Mouse (Mus musculus): ENCODE data around the gene Olfr1205.

Gene Olfr1205

GRCm38 (mm10) chr2:88829437-88829836 lies at the start of gene Olfr1205:
Gene Olfr1205 (plus strand): TSS chr2:88829737.
- in situ Hi-C loops (cut with MboI; ENCODE audit: low pct_unique_long_range_greater_than_20kb in 1 of 2, low sequenced_read_pairs in 2 of 2, unreplicated experiment in 1 of 2): no loop called here

GRCm38 (mm10) chr2:88792736-88793135 lies 36.8 kb upstream of the Olfr1205 start, which contains the start of gene Olfr1201:
Gene Olfr1201 (plus strand): TSS chr2:88793036.
- in situ Hi-C loops (cut with MboI; ENCODE audit: low pct_unique_long_range_greater_than_20kb in 1 of 2, low sequenced_read_pairs in 2 of 2, unreplicated experiment in 1 of 2): no loop called here

DNA sequence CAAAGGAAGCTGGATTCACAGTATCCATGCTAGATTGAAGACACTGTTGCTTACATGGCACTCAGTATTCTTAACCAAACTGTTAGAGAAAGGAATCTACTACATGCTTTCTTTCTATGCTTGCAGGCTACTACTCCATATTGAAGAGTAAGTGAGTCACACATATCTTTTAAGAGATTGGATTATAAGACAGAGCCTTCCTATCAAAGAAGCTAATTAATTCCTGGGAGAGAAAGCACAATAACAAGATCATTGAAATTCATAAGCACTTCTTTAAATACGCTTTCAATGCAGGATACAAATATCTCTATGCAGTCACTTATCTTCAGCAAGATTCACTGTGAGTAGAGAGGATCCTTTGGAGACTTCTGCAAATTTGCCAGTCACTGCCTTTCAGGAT lies 15.3 kb upstream of the Olfr1205 start, which contains the start of gene Olfr1202:
Gene Olfr1202 (plus strand): TSS at position 301 of the 400 bp plus-strand sequence.
- in situ Hi-C loops (cut with MboI; ENCODE audit: low pct_unique_long_range_greater_than_20kb in 1 of 2, low sequenced_read_pairs in 2 of 2, unreplicated experiment in 1 of 2): no loop called here

DNA sequence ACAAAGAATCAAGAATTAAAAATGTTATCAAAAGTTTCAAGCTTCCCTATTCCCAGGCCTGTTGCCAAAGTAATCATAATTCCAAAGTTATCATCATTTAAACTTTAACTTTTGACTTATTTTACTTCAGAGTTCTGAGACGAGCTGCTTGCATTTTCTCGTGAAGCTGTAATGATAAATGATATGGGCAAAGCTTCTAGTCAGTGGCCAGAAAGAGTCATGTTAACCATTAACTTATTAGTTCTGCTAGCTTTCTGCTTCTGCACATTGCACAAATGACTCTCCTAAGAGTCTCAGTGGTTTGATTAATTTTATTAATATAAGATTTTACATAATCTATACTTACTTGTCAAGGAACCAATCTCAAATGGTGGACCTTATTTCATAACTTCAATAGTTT lies 8.9 kb downstream of the Olfr1205 start:
- in situ Hi-C loops (cut with MboI; ENCODE audit: low pct_unique_long_range_greater_than_20kb in 1 of 2, low sequenced_read_pairs in 2 of 2, unreplicated experiment in 1 of 2): no loop called here

DNA sequence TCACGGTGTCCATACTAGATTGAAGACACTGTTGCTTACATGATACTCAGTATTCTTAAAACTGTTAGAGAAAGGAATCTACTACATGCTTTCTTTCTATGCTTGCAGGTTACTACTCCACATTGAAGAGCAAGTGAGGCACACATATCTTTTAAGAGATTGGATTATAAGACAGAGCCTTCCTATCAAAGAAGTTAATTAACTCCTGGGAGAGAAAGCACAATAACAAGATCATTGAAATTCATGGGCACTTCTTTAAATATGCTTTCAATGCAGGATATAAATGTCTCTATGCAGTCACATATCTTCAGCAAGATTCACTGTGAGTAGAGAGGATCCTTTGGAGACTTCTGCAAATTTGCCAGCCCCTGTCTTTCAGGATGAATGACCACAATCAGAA lies 19.5 kb downstream of the Olfr1205 start, which contains the start of gene Olfr1204:
Gene Olfr1204 (plus strand): TSS at position 301 of the 400 bp plus-strand sequence.
- in situ Hi-C loops (cut with MboI; ENCODE audit: low pct_unique_long_range_greater_than_20kb in 1 of 2, low sequenced_read_pairs in 2 of 2, unreplicated experiment in 1 of 2): no loop called here

GRCm38 (mm10) chr2:88862931-88863330 lies 33.4 kb downstream of the Olfr1205 start, which contains the start of gene Olfr1206:
Gene Olfr1206 (plus strand): TSS chr2:88863231.
- in situ Hi-C loops (cut with MboI; ENCODE audit: low pct_unique_long_range_greater_than_20kb in 1 of 2, low sequenced_read_pairs in 2 of 2, unreplicated experiment in 1 of 2): no loop called here
